Mouse (Mus musculus) heart, postnatal 0 days (tissue): ENCODE data around the gene Gm11492. TPM values are rescaled to one million over a fixed set of nuclear protein-coding genes. Genes with fewer than 3 reads are reported as not detected.

Experiments used
- ATAC-seq: fragments of 200-750 bp; cut with Nextera tagmentation; 2 replicates; pipeline ENCODE4 v1.8.0; 2017; ENCODE audit warnings: low read depth, moderate number of reproducible peaks, moderate library complexity; ENCODE audit not compliant: insufficient read depth
- DNase-seq: peaks from one replicate; pipeline ENCODE4 v3.0.0-alpha.2; 2016; ENCODE audit warnings: low spot score
- H3K27ac ChIP-seq: fragments of 300-500 bp; sonication (generic); 2 replicates; pipeline ENCODE4 v1.5.1; 2014; ENCODE audit warnings: low read depth, mild to moderate bottlenecking
- H3K27me3 ChIP-seq: fragments of 300-500 bp; sonication (generic); 2 replicates; pipeline ENCODE4 v1.6.1; 2014; ENCODE audit warnings: low read length, mixed read lengths; ENCODE audit not compliant: control insufficient read depth, insufficient read depth
- H3K36me3 ChIP-seq: fragments of 300-500 bp; sonication (generic); replicated peaks from 2 replicates; pipeline ENCODE4 v1.6.1; 2014; ENCODE audit warnings: low read length, mixed read lengths; ENCODE audit not compliant: control insufficient read depth, insufficient read depth
- H3K4me1 ChIP-seq: fragments of 300-500 bp; sonication (generic); 2 replicates; pipeline ENCODE4 v1.6.1; 2014; ENCODE audit warnings: antibody characterized with exemption; ENCODE audit not compliant: control insufficient read depth, insufficient read depth
- H3K4me2 ChIP-seq: fragments of 300-500 bp; sonication (generic); 2 replicates; pipeline ENCODE4 v1.6.1; 2014; ENCODE audit warnings: low read depth, mild to moderate bottlenecking, low read length, moderate library complexity
- H3K4me3 ChIP-seq: fragments of 300-500 bp; sonication (generic); 2 replicates; pipeline ENCODE4 v1.5.1; 2014; ENCODE audit warnings: low read depth, low read length
- H3K9ac ChIP-seq: fragments of 300-500 bp; sonication (generic); replicated peaks from 2 replicates; pipeline ENCODE4 v1.6.1; 2014; ENCODE audit warnings: low read depth, low read length, mixed read lengths
- H3K9me3 ChIP-seq: fragments of 300-500 bp; sonication (generic); replicated peaks from 2 replicates; pipeline ENCODE4 v1.6.1; 2016; ENCODE audit warnings: low read length; ENCODE audit not compliant: control insufficient read depth
- CTCF ChIP-seq: IDR thresholded peaks from 2 replicates; pipeline ENCODE4 v1.5.1; 2016; ENCODE audit warnings: antibody characterized with exemption, control low read depth, low read depth
- EP300 ChIP-seq: IDR thresholded peaks from 2 replicates; pipeline ENCODE4 v1.6.1; 2016; ENCODE audit warnings: antibody characterized with exemption, low read depth
- WGBS: fragments of 180-500 bp; shearing (Covaris S2); extraction: QIAGEN DNeasy Blood & Tissue Kit; methylation state at CpG from one replicate; pipeline ENCODE4 v1.1.7; 2014; 5-methylcytosine and 5-hydroxymethylcytosine counted together
- polyA plus RNA-seq: library from polyadenylated mRNA; unstranded; fragments of >200 nt; fragmentation: Nextera tagmentation; extraction: Ambion mirVana; gene quantifications from 2 replicates; pipeline ENCODE4 v1.2.1, GENCODE M21; 2015
- total RNA-seq: library from RNA; depleted of rRNA; stranded (reverse); fragments of >200 nt; gene quantifications from 2 replicates; pipeline ENCODE4 v1.2.3, GENCODE M21; 2014; ENCODE audit warnings: low replicate concordance

Gm11492 gene
- total and polyA plus RNA-seq, 2 experiments from 2014 or later = not detected

GRCm38 (mm10) chr11:87579713-87580112 lies 13.3 kb downstream of the Gm11492 start:
- H3K4me2 ChIP-seq = peak overlapping the region; percentile 74
- H3K27ac ChIP-seq = peak overlapping the region; percentile 84
- no peaks in the 10 kb centered on the region for H3K36me3 ChIP-seq
- no peaks in the 10 kb centered on the region for H3K9me3 ChIP-seq
- WGBS = 29% methylated on average over 1 of the region's 1 CpGs
- DNase-seq = no peak
- no peak for ATAC-seq
- H3K4me1 ChIP-seq = peaks cover 28% of the 10 kb centered on the region
- no peaks in the 10 kb centered on the region for H3K27me3 ChIP-seq
- H3K4me3 ChIP-seq = peak overlapping the region; percentile 52; the same call in 1 of the 2 replicates
- TF ChIP-seq CTCF (no peak), EP300 (peak; percentile 14; the same call in 1 of the 2 replicates)
- H3K9ac ChIP-seq = no peak overlapping the region; the same call in 1 of the 2 replicates

- peaks cover 28% of the 10 kb centered on the region for H3K4me1 ChIP-seq
- 0 out of 2 replicates have a peak overlapping the region, but pooled peaks have one; percentile 84 for H3K27ac ChIP-seq
- DNase-seq = no peak
Measured at GRCm38 (mm10) chr11:87580543-87581085, 14.2 kb downstream of the Gm11492 start.

GRCm38 (mm10) chr11:87581161-87581865 lies 14.9 kb downstream of the Gm11492 start:
- H3K4me1 ChIP-seq = peaks cover 28% of the 10 kb centered on the region
- H3K4me3 ChIP-seq = no peak overlapping the region
- TF ChIP-seq CTCF (no peak), EP300 (no peak)
- no peak overlapping the region for H3K27ac ChIP-seq
- DNase-seq (no peak), ATAC-seq (no peak)
- H3K9ac ChIP-seq = no peak overlapping the region
- H3K4me2 ChIP-seq = no peak overlapping the region; the same call in 1 of the 2 replicates
- H3K36me3 ChIP-seq = no peaks in the 10 kb centered on the region; the same call in 1 of the 2 replicates
- H3K9me3 ChIP-seq = no peaks in the 10 kb centered on the region
- no peaks in the 10 kb centered on the region for H3K27me3 ChIP-seq
- 82% methylated on average over 12 of the region's 12 CpGs for WGBS

More at GRCm38 (mm10) chr11:87580543-87581085, 14.2 kb downstream of the Gm11492 start:
- no peak for TF ChIP-seq EP300
- TF ChIP-seq CTCF = no peak
- Histone ChIP-seq H3K9me3 (no peaks in the 10 kb centered on the region), H3K27me3 (no peaks in the 10 kb centered on the region), H3K36me3 (no peaks in the 10 kb centered on the region; the same call in 1 of the 2 replicates), H3K9ac (no peak overlapping the region), H3K4me2 (peak overlapping the region; percentile 74; the same call in 1 of the 2 replicates), H3K4me3 (no peak overlapping the region; the same call in 1 of the 2 replicates)
- no peak for ATAC-seq
- WGBS = 55% methylated on average over 10 of the region's 10 CpGs

GRCm38 (mm10) chr11:87581933-87582710 lies 15.7 kb downstream of the Gm11492 start:
- H3K4me2 ChIP-seq = no peak overlapping the region
- WGBS = 71% methylated on average over 8 of the region's 8 CpGs
- no peak overlapping the region for H3K27ac ChIP-seq
- H3K36me3 ChIP-seq = no peaks in the 10 kb centered on the region; the same call in 1 of the 2 replicates
- H3K4me1 ChIP-seq = peaks cover 27% of the 10 kb centered on the region
- H3K9me3 ChIP-seq = no peaks in the 10 kb centered on the region
- H3K4me3 ChIP-seq = no peak overlapping the region
- DNase-seq (no peak), ATAC-seq (no peak)
- TF ChIP-seq EP300 = no peak
- no peak for TF ChIP-seq CTCF
- H3K27me3 ChIP-seq = no peaks in the 10 kb centered on the region
- no peak overlapping the region for H3K9ac ChIP-seq

- Histone ChIP-seq H3K27me3 (no peaks in the 10 kb centered on the region), H3K9ac (no peak overlapping the region), H3K9me3 (no peaks in the 10 kb centered on the region), H3K27ac (no peak overlapping the region; the same call in 1 of the 2 replicates), H3K4me1 (peaks cover 16% of the 10 kb centered on the region; the same call in 1 of the 2 replicates), H3K36me3 (no peaks in the 10 kb centered on the region; the same call in 1 of the 2 replicates), H3K4me2 (no peak overlapping the region), H3K4me3 (no peak overlapping the region)
- no peak for TF ChIP-seq EP300
- no peak for TF ChIP-seq CTCF
- WGBS = 74% methylated on average over 6 of the region's 6 CpGs
- no peak for DNase-seq
- no peak for ATAC-seq
Measured at GRCm38 (mm10) chr11:87583291-87584034, 17.0 kb downstream of the Gm11492 start.
